Mouse (Mus musculus) MN1 (cell line): Measurements from ENCODE around the gene Cotl1.

ENCODE experiments used
- DNase-seq: peaks from one replicate; pipeline ENCODE4 v3.0.0-alpha.2; 2016; ENCODE audit warnings: low spot score

Gene Cotl1

GRCm38 (mm10) chr8:119838100-119838982 is 2.0 kb downstream of the Cotl1 start:
- peak; percentile 31 for DNase-seq

GRCm38 (mm10) chr8:119837553-119838071 is 2.7 kb downstream of the Cotl1 start:
- peak; percentile 62 for DNase-seq

GRCm38 (mm10) chr8:119836831-119837230 is 3.5 kb downstream of the Cotl1 start:
- DNase-seq, result no peak

GRCm38 (mm10) chr8:119835270-119835669 is 5.1 kb downstream of the Cotl1 start:
- no peak for DNase-seq

GRCm38 (mm10) chr8:119834676-119835075 is 5.7 kb downstream of the Cotl1 start:
- no peak for DNase-seq

- DNase-seq, result no peak
Measured at GRCm38 (mm10) chr8:119832931-119833330, 7.4 kb downstream of the Cotl1 start.

GRCm38 (mm10) chr8:119832101-119832617 is 8.2 kb downstream of the Cotl1 start:
- DNase-seq, result peak; percentile 65

- peak; percentile 92 for DNase-seq
Measured at GRCm38 (mm10) chr8:119831336-119831995, 8.9 kb downstream of the Cotl1 start.

GRCm38 (mm10) chr8:119830589-119830988 is 9.8 kb downstream of the Cotl1 start:
- peak; percentile 56 for DNase-seq

- no peak for DNase-seq
Measured at GRCm38 (mm10) chr8:119829870-119830580, 10.3 kb downstream of the Cotl1 start.

- DNase-seq, result no peak
Measured at GRCm38 (mm10) chr8:119829420-119829819, 10.9 kb downstream of the Cotl1 start.

GRCm38 (mm10) chr8:119829015-119829414 is 11.3 kb downstream of the Cotl1 start:
- no peak for DNase-seq

GRCm38 (mm10) chr8:119827721-119828153 is 12.6 kb downstream of the Cotl1 start:
- no peak for DNase-seq

- no peak for DNase-seq
Measured at GRCm38 (mm10) chr8:119826982-119827381, 13.4 kb downstream of the Cotl1 start.

GRCm38 (mm10) chr8:119825950-119826730 is 14.2 kb downstream of the Cotl1 start:
- no peak for DNase-seq

- no peak for DNase-seq
Measured at GRCm38 (mm10) chr8:119824809-119825273, 15.5 kb downstream of the Cotl1 start.

- DNase-seq, result peak; percentile 57
Measured at GRCm38 (mm10) chr8:119824100-119824499, 16.2 kb downstream of the Cotl1 start.

GRCm38 (mm10) chr8:119823278-119823677 is 17.1 kb downstream of the Cotl1 start:
- no peak for DNase-seq

- DNase-seq, result no peak
Measured at GRCm38 (mm10) chr8:119821691-119822090, 18.7 kb downstream of the Cotl1 start.

- DNase-seq, result no peak
Measured at GRCm38 (mm10) chr8:119819976-119820375, 20.4 kb downstream of the Cotl1 start.

- no peak for DNase-seq
Measured at GRCm38 (mm10) chr8:119819316-119819715, 21.0 kb downstream of the Cotl1 start.
